8 mouse cellular contexts compared by ENCODE assay signal in the genomic region with DNA sequence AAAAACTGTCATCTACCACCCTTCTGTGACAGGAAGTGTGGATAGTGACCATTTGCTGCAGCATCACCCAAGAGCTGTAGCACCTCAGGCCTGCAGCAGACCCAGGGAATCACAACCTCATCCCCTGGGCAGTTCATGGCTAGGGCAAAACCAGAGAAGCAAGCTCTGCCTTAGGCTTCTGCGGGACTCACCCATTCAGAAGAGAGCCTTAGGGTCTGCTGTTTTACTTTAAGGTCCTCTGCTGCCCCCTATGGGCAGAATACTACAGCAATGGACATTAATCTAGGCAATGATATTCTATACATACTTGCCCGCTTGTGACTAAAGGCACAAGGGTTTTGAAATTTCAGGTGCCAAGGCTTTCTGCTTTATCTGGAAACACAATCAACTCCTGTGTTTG. TPM values are rescaled to one million over a fixed set of nuclear protein-coding genes. Genes with fewer than 3 reads are reported as not detected.
DNase-seq lines count a peak whose midpoint lies in the region; ATAC-seq and TF ChIP-seq lines count a peak whose summit lies in the region.

No protein-coding gene starts in this region.

- H3K4me2 ChIP-seq in forebrain, embryonic 15.5 days (replicated peaks) = no peak overlapping the region
- no peak overlapping the region for H3K4me2 ChIP-seq in hindbrain, postnatal 0 days (ENCODE audit: low read depth, low read length)

- peak; percentile 88 for TF ChIP-seq CTCF in hindbrain, postnatal 0 days (IDR thresholded peaks at IDR 0.05; ENCODE audit: low read depth)

- H3K27ac ChIP-seq in forebrain, embryonic 15.5 days (replicated peaks) = no peak overlapping the region
- H3K27ac ChIP-seq in hindbrain, postnatal 0 days = no peak overlapping the region

- H3K9ac ChIP-seq in forebrain, embryonic 15.5 days (replicated peaks) = no peak overlapping the region
- H3K9ac ChIP-seq in hindbrain, postnatal 0 days (replicated peaks; ENCODE audit: low read length) = no peak overlapping the region

- H3K36me3 ChIP-seq in forebrain, embryonic 15.5 days = no peaks in the 10 kb centered on the region
- H3K36me3 ChIP-seq in hindbrain, postnatal 0 days (ENCODE audit: insufficient read depth, low read length) = no peaks in the 10 kb centered on the region

- H3K27me3 ChIP-seq in forebrain, embryonic 15.5 days = no peaks in the 10 kb centered on the region
- H3K27me3 ChIP-seq in hindbrain, postnatal 0 days (ENCODE audit: insufficient read depth, low read length) = no peaks in the 10 kb centered on the region

- WGBS in forebrain, embryonic 15.5 days = 20% methylated on average over 2 of the region's 2 CpGs
- 11% methylated on average over 2 of the region's 2 CpGs for WGBS in hindbrain, postnatal 0 days

- no peaks in the 10 kb centered on the region for H3K4me1 ChIP-seq in forebrain, embryonic 15.5 days
- H3K4me1 ChIP-seq in hindbrain, postnatal 0 days (ENCODE audit: insufficient read depth, low read length) = no peaks in the 10 kb centered on the region

- peak; percentile 97 for DNase-seq in NIH3T3 (ENCODE audit: low read depth)
- peak; percentile 34 for DNase-seq in c-Kit-positive CD71-positive TER-119-positive erythroid progenitor cells, embryonic 14.5 days (ENCODE audit: low spot score)
- DNase-seq in hindbrain, postnatal 0 days (ENCODE audit: low spot score) = peak; percentile 95
- peak; percentile 19 to 75 for DNase-seq in layer of hippocampus, postnatal 36 days
- DNase-seq in right cerebral cortex, postnatal 25 days = peak; percentile 57

- H3K9me3 ChIP-seq in forebrain, embryonic 15.5 days = no peaks in the 10 kb centered on the region
- H3K9me3 ChIP-seq in hindbrain, postnatal 0 days (ENCODE audit: low read length) = no peaks in the 10 kb centered on the region

- peak; percentile 79 for ATAC-seq in forebrain, embryonic 15.5 days (replicated peaks)
- ATAC-seq in hindbrain, postnatal 0 days = peak; percentile 76
- ATAC-seq in megakaryocyte progenitor cell, adult 5-6 weeks (replicated peaks; ENCODE audit: poor library complexity) = peak; percentile 83
- ATAC-seq in activated CD4-positive, CD25-positive, alpha-beta regulatory T cell, adult 4 months = no peak

- H3K4me3 ChIP-seq in forebrain, embryonic 15.5 days = no peak overlapping the region
- no peak overlapping the region for H3K4me3 ChIP-seq in hindbrain, postnatal 0 days (ENCODE audit: low read length)

RNA-seq across cellular contexts. Expression of gene Sh3gl3, which starts 54.4 kb away (rescaled TPM):
- 49.9 and 55.5 TPM in 2 replicates for polyA plus RNA-seq in forebrain, embryonic 15.5 days (2015; fragmentation: Nextera tagmentation; extraction: Ambion mirVana)
- 35.8 and 40.5 TPM in 2 replicates for total RNA-seq in hindbrain, postnatal 0 days (2014; rRNA removed)
- polyA plus RNA-seq in hindbrain, postnatal 0 days (2015; fragmentation: Nextera tagmentation; extraction: Ambion mirVana) = 77.5 and 79.0 TPM in 2 replicates
- 10 to 100 TPM; 55.2 to 60.6 TPM for total RNA-seq in layer of hippocampus, postnatal 36 days (2021)
- not detected in 2 replicates for total RNA-seq in megakaryocyte progenitor cell, adult 5-6 weeks (2015)
- not detected in 2 replicates for total RNA-seq in megakaryocyte progenitor cell, adult 5-6 weeks (2017)
- 1 to 10 TPM; 1.4 to 3.1 TPM for polyA plus RNA-seq in activated CD4-positive, CD25-positive, alpha-beta regulatory T cell, adult 4 months (2017; shearing (Covaris generic))

Comparison
In these comparisons a context has a peak if more than half of its experiments do, and no peak if none do; other contexts are left out.
1. DNase-seq: peak in every context shown above with its lines; median percentile 97 in NIH3T3; 95 in hindbrain, postnatal 0 days; 57 in right cerebral cortex, postnatal 25 days; 47 in layer of hippocampus, postnatal 36 days; 34 in c-Kit-positive CD71-positive TER-119-positive erythroid progenitor cells, embryonic 14.5 days.
2. RNA of gene Sh3gl3, which starts 54.4 kb away (total RNA-seq): 55.2 to 60.6 TPM in layer of hippocampus, postnatal 36 days and 35.8 to 40.5 TPM in hindbrain, postnatal 0 days; not detected in megakaryocyte progenitor cell, adult 5-6 weeks; every median in the first group is over 10 times any median in the second.